Mouse (Mus musculus) olfactory bulb, adult 2 months (tissue): ENCODE measurements around the gene Lpgat1.

Experiments used
- CTCF ChIP-seq: fragments of 200-500 bp; IDR thresholded peaks from 2 replicates; pipeline ENCODE4 v1.5.1; 2012; ENCODE audit warnings: low read depth, mild to moderate bottlenecking, low read length, moderate library complexity; ENCODE audit not compliant: insufficient read depth
- POLR2A ChIP-seq: fragments of 200-500 bp; IDR thresholded peaks from 2 replicates; pipeline ENCODE4 v1.6.1; 2012; ENCODE audit warnings: mild to moderate bottlenecking, low read depth, low read length, moderate library complexity; ENCODE audit not compliant: insufficient read depth

DNA sequence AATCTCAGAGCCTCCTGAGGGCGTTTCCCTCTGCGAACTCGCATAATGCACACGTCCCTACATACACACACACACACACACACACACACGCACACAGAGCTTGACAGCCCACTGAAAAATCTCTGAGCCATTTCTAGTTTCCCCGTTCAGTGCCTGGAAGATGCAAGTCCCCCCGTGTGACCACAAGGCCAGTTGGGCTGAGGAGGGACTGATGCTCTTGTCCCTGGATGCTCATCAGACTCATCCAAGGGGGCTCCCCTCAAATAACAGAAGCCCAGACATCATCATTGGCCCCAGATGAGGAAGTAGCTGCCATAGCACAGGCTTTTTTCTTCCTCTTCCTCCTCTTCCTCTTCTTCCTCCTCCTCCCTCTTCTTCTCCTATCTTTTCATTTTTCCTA, 90.3 kb downstream of the Lpgat1 start:
- TF ChIP-seq CTCF (no peak), POLR2A (no peak)
